Mouse (Mus musculus) limb, embryonic 13.5 days (tissue): Measurements from ENCODE around the gene Cacng6. TPM values are rescaled to one million over a fixed set of nuclear protein-coding genes. Genes with fewer than 3 reads are reported as not detected.

ENCODE experiments used
- ATAC-seq: fragments of 200-750 bp; cut with Nextera tagmentation; 2 replicates; pipeline ENCODE4 v1.8.0; 2017; ENCODE audit warnings: low read depth, moderate number of reproducible peaks, moderate TSS enrichment; ENCODE audit not compliant: low FRiP score
- H3K27ac ChIP-seq: fragments of 300-500 bp; sonication (generic); 2 replicates; pipeline ENCODE4 v1.5.1; 2015; ENCODE audit warnings: inconsistent platforms, mild to moderate bottlenecking, moderate library complexity
- H3K27me3 ChIP-seq: fragments of 300-500 bp; sonication (generic); 2 replicates; pipeline ENCODE4 v1.6.1; 2015; ENCODE audit warnings: mild to moderate bottlenecking, inconsistent platforms
- H3K36me3 ChIP-seq: fragments of 300-500 bp; sonication (generic); 2 replicates; pipeline ENCODE4 v1.6.1; 2015; ENCODE audit warnings: inconsistent platforms, mild to moderate bottlenecking, moderate library complexity
- H3K4me1 ChIP-seq: fragments of 300-500 bp; sonication (generic); 2 replicates; pipeline ENCODE4 v1.6.1; 2015; ENCODE audit warnings: inconsistent platforms
- H3K4me2 ChIP-seq: fragments of 300-500 bp; sonication (generic); replicated peaks from 2 replicates; pipeline ENCODE4 v1.6.1; 2015; ENCODE audit warnings: inconsistent platforms, mild to moderate bottlenecking, moderate library complexity
- H3K4me3 ChIP-seq: fragments of 300-500 bp; sonication (generic); 2 replicates; pipeline ENCODE4 v1.5.1; 2015; ENCODE audit warnings: moderate library complexity, mild to moderate bottlenecking, inconsistent platforms
- H3K9ac ChIP-seq: fragments of 300-500 bp; sonication (generic); 2 replicates; pipeline ENCODE4 v1.6.1; 2015; ENCODE audit warnings: mild to moderate bottlenecking, inconsistent platforms
- H3K9me3 ChIP-seq: fragments of 300-500 bp; sonication (generic); 2 replicates; pipeline ENCODE4 v1.6.1; 2016; ENCODE audit warnings: inconsistent platforms
- WGBS: fragments of 180-500 bp; shearing (Covaris S2); methylation state at CpG from one replicate; pipeline ENCODE4 v1.1.7; 2015; 5-methylcytosine and 5-hydroxymethylcytosine counted together
- polyA plus RNA-seq: library from polyadenylated mRNA; unstranded; fragments of >200 nt; fragmentation: Nextera tagmentation; extraction: Ambion mirVana; gene quantifications from 2 replicates; pipeline ENCODE4 v1.2.1, GENCODE M21; 2015

Gene Cacng6
- polyA plus RNA-seq, 1 experiment from 2014 or later = 7.4 TPM

DNA sequence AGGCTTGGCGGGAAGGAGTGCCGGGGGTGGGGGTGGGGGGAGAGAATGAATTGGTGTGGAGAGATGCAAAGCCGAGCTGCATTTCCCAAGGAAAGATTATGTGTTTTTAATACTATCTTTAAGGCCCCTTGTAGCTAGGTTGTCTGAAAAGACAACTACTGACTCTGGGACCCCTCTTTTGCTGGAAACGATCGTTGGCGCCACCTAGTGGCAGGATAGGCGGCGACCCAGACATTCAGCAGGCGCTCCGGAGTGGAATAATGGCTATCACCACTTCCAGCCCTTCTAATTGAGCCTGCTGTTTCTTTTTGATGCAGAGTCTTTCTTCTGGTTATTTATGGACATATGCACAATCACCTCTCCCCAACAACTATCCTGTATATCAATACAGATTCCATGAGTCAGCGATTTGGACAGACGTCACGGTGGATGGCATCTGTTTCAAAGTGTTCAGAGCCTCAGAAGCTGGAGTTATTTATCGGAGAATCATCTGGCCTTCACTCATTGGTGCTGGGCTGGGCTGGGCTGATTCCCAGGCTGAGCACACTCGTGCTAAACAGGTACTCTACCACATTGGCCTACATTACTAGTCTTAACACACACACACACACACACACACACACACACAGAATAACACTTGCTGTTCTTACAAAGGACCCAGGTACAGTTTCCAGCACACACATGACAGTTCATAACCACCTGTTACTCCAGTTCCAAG, 24.9 kb downstream of the Cacng6 start:
- Histone ChIP-seq H3K9me3 (no peaks in the 10 kb centered on the region), H3K36me3 (no peaks in the 10 kb centered on the region), H3K27me3 (no peaks in the 10 kb centered on the region), H3K9ac (no peak overlapping the region), H3K4me2 (no peak overlapping the region), H3K4me1 (0 out of 2 replicates have a peak, but pooled peaks cover 1% of the 10 kb centered on the region), H3K4me3 (no peak overlapping the region), H3K27ac (no peak overlapping the region)
- peak; percentile 68 for ATAC-seq
- WGBS = 23% methylated on average over 15 of the region's 15 CpGs

DNA sequence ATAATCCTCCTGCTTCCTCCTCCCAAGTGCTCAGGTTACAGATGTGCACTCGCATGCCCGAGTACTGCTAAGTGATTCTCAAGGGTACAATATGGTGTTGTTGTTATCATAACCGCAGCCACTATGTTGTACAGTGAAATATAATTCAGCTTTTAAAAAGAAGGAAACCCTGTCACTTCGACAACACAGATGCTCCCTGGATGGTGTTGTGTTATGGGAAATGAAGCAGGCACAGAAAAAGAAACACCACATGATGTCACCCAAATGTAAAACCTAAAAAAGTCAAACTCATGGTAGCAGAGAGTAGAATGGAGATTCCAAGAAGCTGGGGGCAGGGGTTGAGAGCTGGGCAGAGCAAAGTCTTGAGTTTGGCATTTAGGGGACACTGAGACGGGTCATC, 26.7 kb downstream of the Cacng6 start:
- no peaks in the 10 kb centered on the region for H3K27me3 ChIP-seq
- no peak overlapping the region for H3K4me3 ChIP-seq
- WGBS = 43% methylated on average over 5 of the region's 5 CpGs
- H3K9me3 ChIP-seq = no peaks in the 10 kb centered on the region
- 0 out of 2 replicates have a peak, but pooled peaks cover 4% of the 10 kb centered on the region for H3K4me1 ChIP-seq
- no peak overlapping the region for H3K27ac ChIP-seq
- H3K36me3 ChIP-seq = no peaks in the 10 kb centered on the region
- H3K9ac ChIP-seq = no peak overlapping the region
- H3K4me2 ChIP-seq = no peak overlapping the region
- ATAC-seq = no peak

DNA sequence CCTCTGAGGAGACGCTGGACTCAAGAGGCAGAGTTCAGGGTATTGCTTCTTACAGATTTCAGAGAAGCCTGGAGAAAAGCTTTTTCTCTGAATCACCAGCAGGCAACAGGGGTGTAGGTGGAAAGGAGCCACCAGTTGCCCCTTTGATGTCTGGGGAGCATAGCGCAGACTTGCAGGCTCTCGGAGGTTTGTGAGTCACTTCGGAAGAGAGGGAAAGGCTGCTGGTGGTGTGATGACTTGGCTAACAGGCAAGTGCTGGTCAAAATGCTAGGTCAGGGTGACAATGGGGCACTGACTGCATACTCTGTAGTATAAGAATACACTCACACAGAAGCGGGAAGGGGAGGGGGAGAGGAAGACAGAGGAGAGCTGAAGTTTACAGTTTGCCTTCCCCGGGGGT, 27.2 kb downstream of the Cacng6 start:
- ATAC-seq = no peak
- Histone ChIP-seq H3K9me3 (no peaks in the 10 kb centered on the region), H3K27ac (no peak overlapping the region), H3K4me1 (0 out of 2 replicates have a peak, but pooled peaks cover 4% of the 10 kb centered on the region), H3K9ac (no peak overlapping the region), H3K4me2 (no peak overlapping the region), H3K4me3 (no peak overlapping the region), H3K27me3 (no peaks in the 10 kb centered on the region), H3K36me3 (no peaks in the 10 kb centered on the region)
- 27% methylated on average over 6 of the region's 6 CpGs for WGBS

DNA sequence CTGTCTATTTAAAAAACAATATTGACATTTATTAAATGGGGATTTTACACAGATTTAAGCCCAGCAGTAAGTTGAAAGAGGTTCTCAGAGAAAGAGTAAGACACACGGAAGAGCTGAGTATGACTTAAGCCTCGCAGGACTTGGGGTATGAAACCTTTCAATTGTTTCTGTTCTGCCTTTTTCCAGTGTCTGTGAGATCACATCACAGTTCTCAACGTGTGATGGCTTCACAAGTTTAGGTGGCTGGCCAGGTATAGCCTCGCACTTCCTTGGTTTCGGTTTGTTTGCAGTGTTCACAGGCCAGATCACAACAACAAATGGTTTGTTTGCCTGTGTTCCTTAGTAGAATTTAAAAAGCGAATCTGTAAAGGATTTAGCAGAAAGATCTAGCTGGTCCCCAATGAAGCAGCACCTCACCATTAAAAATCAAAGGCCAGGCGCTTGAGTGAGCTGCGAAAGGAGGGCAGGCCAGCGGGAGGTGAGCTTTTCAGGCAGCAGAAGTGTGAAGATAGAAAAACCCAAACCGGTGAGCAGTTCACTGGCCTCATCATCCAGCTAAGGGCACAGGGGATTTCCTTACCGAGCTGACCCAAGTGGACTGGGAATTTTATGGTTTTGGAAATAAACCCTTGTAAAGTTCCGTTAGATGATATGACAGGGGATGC, 29.0 kb downstream of the Cacng6 start:
- Histone ChIP-seq H3K36me3 (no peaks in the 10 kb centered on the region), H3K9ac (no peak overlapping the region), H3K4me1 (0 out of 2 replicates have a peak, but pooled peaks cover 4% of the 10 kb centered on the region), H3K4me2 (no peak overlapping the region), H3K4me3 (no peak overlapping the region), H3K27ac (no peak overlapping the region), H3K27me3 (no peaks in the 10 kb centered on the region), H3K9me3 (no peaks in the 10 kb centered on the region)
- no peak for ATAC-seq
- 34% methylated on average over 12 of the region's 12 CpGs for WGBS

DNA sequence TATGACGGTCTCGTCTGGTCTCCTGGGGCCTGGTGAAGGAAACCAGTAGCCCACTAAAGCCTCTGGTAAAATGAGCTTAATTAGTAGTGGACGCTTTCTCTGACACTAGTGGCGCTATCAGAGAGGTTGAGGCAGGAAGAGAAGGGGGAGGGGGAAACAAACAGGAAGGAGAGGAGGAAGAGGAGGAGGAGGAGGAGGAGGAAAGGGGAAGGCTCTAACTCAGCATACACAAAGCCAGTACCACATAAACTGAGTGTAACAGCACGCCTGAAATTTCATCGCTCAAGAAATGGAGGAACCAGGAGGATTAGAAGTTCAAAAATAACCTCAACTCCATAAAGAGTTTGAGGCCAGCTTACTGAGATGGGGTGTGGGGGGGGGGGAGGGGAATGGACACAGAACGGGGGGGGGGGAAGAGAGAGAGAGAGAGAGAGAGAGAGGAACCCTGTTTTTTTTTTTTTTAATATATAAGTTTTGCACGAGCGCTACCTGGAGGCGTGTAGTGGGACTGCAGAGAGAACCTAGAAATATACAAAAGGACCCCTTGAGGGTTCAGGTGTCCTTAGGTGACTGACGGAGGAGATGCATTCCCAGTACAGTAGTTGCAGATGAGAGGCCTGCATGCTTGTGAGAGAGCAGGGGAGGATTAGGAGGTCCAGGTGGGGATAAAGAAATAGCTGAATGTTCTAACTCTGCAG, 29.6 kb downstream of the Cacng6 start:
- 39% methylated on average over 11 of the region's 11 CpGs for WGBS

DNA sequence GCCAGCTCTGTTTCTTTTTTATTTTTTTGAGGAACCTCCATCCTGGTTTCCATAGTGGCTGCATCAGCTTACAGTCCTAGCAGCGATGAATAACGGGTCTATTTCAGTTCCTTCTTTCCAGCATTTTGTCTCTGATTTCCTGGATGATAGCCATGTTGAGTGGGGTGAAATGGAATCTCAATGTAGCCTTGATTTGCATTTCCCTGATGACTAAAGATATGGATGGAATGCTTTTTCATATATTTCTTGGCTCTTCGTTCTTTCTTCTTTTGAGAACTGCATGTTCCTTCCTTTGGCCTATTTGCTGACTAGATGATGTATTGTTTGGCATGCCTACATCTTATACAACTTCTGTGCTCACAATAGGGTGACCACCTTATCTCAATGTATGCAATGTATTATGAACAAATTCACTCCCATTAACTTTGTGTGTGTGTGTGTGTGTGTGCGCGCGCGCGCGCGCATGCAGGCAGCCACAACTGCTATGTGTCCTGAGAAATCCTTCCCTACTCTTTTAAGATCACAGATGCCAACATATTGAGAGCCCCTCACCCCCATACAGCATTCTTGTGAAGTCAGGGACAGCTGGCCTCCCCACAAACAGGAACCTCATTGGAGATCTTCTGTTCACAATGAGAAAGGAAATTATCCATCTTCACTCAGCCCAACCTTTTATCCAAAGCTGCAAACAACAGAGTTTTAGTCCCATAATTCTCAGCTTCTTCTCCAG, 33.3 kb downstream of the Cacng6 start:
- 92% methylated on average over 10 of the region's 10 CpGs for WGBS
- ATAC-seq = no peak
- Histone ChIP-seq H3K27me3 (no peaks in the 10 kb centered on the region), H3K9me3 (no peaks in the 10 kb centered on the region), H3K27ac (no peak overlapping the region), H3K4me2 (no peak overlapping the region), H3K9ac (no peak overlapping the region), H3K36me3 (no peaks in the 10 kb centered on the region), H3K4me3 (no peak overlapping the region), H3K4me1 (0 out of 2 replicates have a peak, but pooled peaks cover 4% of the 10 kb centered on the region)

More for the DNA sequence above, 29.6 kb downstream of the Cacng6 start:
- no peak overlapping the region for H3K4me3 ChIP-seq
- no peaks in the 10 kb centered on the region for H3K36me3 ChIP-seq
- H3K27ac ChIP-seq = no peak overlapping the region
- ATAC-seq = no peak
- H3K27me3 ChIP-seq = no peaks in the 10 kb centered on the region
- 0 out of 2 replicates have a peak, but pooled peaks cover 4% of the 10 kb centered on the region for H3K4me1 ChIP-seq
- H3K9me3 ChIP-seq = no peaks in the 10 kb centered on the region
- no peak overlapping the region for H3K9ac ChIP-seq
- H3K4me2 ChIP-seq = no peak overlapping the region

DNA sequence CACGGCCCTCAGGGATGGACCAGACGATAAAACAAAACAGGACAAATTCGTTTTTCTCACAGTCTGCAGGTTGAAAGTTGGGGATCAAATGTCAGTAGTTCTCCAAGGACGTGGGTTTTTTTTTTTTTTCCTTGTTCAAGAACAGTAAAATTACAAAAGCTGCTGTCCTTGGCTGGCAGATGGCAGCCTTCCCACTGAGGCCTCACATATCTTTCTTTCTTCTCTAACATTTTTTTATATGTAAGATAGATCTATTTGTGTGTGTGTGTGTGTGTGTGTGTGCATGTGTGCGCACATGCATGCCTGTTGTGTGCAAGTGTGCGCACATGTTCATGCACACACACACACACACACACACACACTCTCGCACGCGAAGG, 33.8 kb downstream of the Cacng6 start:
- no peak overlapping the region for H3K27ac ChIP-seq
- no peak overlapping the region for H3K9ac ChIP-seq
- no peak for ATAC-seq
- H3K9me3 ChIP-seq = no peaks in the 10 kb centered on the region
- no peaks in the 10 kb centered on the region for H3K36me3 ChIP-seq
- H3K27me3 ChIP-seq = no peaks in the 10 kb centered on the region
- 0 out of 2 replicates have a peak, but pooled peaks cover 4% of the 10 kb centered on the region for H3K4me1 ChIP-seq
- H3K4me2 ChIP-seq = no peak overlapping the region
- 71% methylated on average over 9 of the region's 9 CpGs for WGBS
- no peak overlapping the region for H3K4me3 ChIP-seq

DNA sequence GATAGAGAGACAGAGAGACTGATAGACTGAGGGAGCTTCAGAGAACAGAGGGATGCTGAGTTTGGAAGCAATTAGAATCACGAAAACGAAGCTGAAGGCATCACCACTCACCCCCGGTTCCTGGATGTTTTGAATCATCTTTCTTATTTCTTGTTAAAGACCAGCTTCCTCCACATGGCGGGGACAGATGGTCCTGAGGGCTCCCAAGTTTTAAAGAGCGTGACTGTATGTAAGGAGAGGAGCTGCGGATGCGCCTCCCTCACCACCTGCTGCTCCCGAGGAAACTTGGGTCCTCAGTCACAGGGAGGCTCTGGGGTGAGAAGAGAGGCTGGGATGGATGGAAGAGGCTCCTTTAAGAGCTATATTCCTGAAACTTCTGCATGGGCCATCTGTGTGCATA, 36.3 kb downstream of the Cacng6 start:
- no peak overlapping the region for H3K4me2 ChIP-seq
- WGBS = 78% methylated on average over 8 of the region's 8 CpGs
- no peak for ATAC-seq
- no peaks in the 10 kb centered on the region for H3K27me3 ChIP-seq
- H3K27ac ChIP-seq = no peak overlapping the region
- H3K4me3 ChIP-seq = no peak overlapping the region
- H3K36me3 ChIP-seq = no peaks in the 10 kb centered on the region
- H3K9ac ChIP-seq = no peak overlapping the region
- H3K9me3 ChIP-seq = no peaks in the 10 kb centered on the region
- H3K4me1 ChIP-seq = no peaks in the 10 kb centered on the region

DNA sequence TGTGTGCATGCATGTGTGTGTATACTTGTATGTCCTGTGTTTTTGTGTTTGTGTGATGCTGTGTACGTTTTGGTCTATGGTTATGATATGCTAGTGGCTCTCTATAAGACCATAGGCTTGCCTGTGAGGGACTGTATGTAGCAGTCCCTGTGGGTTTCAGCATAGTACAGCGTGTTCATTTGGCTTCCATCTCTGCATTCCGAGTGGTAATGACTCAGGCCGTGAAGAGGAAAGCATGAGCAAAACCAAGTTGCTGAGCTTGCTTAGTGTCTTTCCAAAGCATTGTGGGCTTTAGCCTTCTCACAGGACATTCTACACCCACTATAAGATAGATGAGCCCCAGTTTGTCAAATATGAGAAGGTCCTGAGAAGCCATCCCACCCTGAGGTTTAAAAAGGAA, 39.3 kb downstream of the Cacng6 start:
- H3K27ac ChIP-seq = no peak overlapping the region
- H3K4me1 ChIP-seq = no peaks in the 10 kb centered on the region
- no peak overlapping the region for H3K4me2 ChIP-seq
- no peaks in the 10 kb centered on the region for H3K27me3 ChIP-seq
- H3K4me3 ChIP-seq = no peak overlapping the region
- no peaks in the 10 kb centered on the region for H3K9me3 ChIP-seq
- no peaks in the 10 kb centered on the region for H3K36me3 ChIP-seq
- no peak overlapping the region for H3K9ac ChIP-seq
- WGBS = 73% methylated on average over 4 of the region's 4 CpGs
- no peak for ATAC-seq

DNA sequence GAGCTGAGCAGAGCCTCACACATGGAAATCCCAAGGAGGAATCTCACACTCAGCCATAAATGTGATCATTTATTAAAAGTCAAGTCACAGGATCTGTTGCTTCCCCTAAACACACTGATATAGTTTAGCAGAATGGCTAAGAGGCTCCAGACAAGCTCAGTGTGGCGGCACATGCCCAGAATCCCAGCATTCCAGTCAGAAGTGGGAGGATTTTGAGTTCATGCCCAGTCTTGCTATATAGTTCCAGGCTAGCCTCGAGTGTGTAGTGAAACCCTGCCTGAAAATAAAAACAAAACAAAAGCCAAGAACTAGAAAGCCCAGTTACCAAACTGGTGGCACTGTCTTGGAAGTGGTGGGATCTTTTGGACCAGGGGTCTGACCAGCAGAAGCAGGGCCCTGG, 44.6 kb downstream of the Cacng6 start:
- H3K4me3 ChIP-seq = no peak overlapping the region
- H3K27me3 ChIP-seq = no peaks in the 10 kb centered on the region
- 60% methylated on average over 2 of the region's 2 CpGs for WGBS
- no peaks in the 10 kb centered on the region for H3K36me3 ChIP-seq
- H3K27ac ChIP-seq = no peak overlapping the region
- H3K9me3 ChIP-seq = no peaks in the 10 kb centered on the region
- no peak for ATAC-seq
- H3K4me2 ChIP-seq = no peak overlapping the region
- H3K4me1 ChIP-seq = no peaks in the 10 kb centered on the region
- no peak overlapping the region for H3K9ac ChIP-seq

DNA sequence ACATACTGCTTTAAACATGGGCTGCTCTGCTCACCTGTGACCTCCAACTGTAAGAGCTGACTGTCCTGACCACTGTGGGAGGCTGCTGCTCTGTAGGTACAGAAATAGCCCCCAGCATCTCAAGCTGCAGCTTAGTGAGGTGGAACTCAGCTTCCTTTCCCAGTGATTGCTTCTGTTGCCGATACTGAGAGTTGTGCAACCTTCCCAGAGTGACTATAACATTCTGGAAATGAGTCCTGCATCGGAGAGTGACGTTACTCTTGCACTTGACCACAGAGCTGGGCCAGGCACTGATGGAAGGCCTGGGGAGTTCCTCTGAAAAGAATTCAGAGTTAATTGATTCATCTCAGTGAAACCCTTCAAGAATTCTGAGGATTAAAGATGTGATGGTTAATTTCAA, 48.8 kb downstream of the Cacng6 start:
- Histone ChIP-seq H3K4me3 (no peak overlapping the region), H3K27me3 (no peaks in the 10 kb centered on the region), H3K36me3 (no peaks in the 10 kb centered on the region), H3K9me3 (no peaks in the 10 kb centered on the region), H3K4me2 (no peak overlapping the region), H3K27ac (no peak overlapping the region), H3K4me1 (no peaks in the 10 kb centered on the region), H3K9ac (no peak overlapping the region)
- ATAC-seq = no peak
- 73% methylated on average over 3 of the region's 3 CpGs for WGBS
